Mouse (Mus musculus): ENCODE measurements around the gene Zmynd15.

DNA sequence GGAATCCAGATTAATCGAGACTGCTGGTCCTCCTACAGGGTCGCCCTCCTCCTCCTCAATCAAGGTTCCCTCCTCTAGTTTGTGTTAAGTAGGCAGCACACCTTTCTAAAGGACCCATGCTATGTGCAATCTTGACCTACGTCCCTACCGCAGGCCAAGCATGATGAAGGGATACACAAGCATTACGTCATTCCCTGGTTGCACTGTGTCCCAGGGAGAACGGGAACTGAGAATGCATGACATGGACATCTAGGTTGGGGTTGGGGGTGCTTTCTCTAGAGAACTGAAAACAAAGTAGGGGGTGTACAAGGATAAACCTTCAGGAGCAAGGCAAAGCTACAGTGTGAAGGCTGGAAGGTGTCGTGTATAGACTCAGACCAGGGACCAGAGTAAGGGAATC is 17.4 kb upstream of the Zmynd15 start:
- TF ChIP-seq POLR2A (IDR thresholded peaks at IDR 0.05; ENCODE audit: low read depth, low read length) (no peak), CTCF (IDR thresholded peaks at IDR 0.05; ENCODE audit: borderline replicate concordance, insufficient read depth, low read length) (no peak)
